Mouse (Mus musculus): ENCODE data around the gene Ryk. TPM values are rescaled to one million over a fixed set of nuclear protein-coding genes. Genes with fewer than 3 reads are reported as not detected.

The Ryk gene
- polyA plus RNA-seq, 1 experiment from 2014 or later = 29.9 TPM

DNA sequence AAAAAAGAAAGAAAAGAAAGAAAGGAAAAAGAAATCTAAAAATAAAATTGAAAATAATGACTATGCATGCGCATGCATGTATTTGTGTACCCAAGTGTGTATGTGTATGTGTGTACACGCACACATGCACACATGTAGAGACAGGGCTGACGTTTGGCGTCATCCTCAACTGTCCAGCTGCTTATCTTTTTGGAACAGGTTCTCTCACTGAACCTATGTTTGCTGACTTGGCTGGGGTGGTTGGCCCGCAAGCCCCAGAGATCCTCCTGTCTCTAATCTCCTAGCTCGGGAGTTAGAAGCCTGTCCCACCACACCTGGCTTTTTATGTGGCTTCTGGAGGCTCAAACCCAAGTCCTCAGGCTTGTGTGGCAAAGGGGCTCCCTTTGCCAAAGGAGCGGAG lies 6.1 kb upstream of the Ryk start:
- Histone ChIP-seq H3K27ac (ENCODE audit: low read depth, low read length) (no peak overlapping the region), H3K9ac (ENCODE audit: low read depth, low read length) (no peak overlapping the region), H3K27me3 (ENCODE audit: control insufficient read depth, insufficient read depth, low read length) (no peaks in the 10 kb centered on the region), H3K9me3 (ENCODE audit: control insufficient read depth, low read length) (no peaks in the 10 kb centered on the region), H3K4me1 (ENCODE audit: control insufficient read depth, insufficient read depth, low read length) (peaks cover 5% of the 10 kb centered on the region; the same call in 1 of the 2 replicates), H3K36me3 (ENCODE audit: control insufficient read depth, insufficient read depth, low read length) (no peaks in the 10 kb centered on the region), H3K4me3 (ENCODE audit: low read length) (no peak overlapping the region), H3K4me2 (replicated peaks; ENCODE audit: low read depth, low read length) (no peak overlapping the region)
- WGBS = 91% methylated on average over 7 of the region's 7 CpGs
- no peak for ATAC-seq (ENCODE audit: low FRiP score, low TSS enrichment)

DNA sequence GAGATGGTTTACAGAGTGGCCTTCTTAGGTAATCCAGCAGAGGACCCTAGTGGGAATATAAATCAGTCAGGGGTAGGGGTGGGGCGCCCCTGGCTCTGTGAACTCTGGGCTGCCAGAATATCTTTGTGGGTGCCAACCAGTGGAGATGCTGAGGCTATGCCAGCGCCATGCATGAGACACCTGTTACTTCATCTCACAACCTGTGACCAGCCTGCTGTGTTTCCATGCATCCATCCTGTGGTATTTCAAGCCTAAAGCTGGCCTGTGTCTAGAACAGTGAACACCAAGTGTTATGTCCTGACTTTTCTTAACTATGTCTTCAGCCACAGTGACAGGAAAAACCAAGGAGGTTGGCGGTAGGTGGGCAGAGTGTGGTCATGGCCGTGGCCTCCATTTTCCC lies 3.2 kb upstream of the Ryk start:
- Histone ChIP-seq H3K27me3 (ENCODE audit: control insufficient read depth, insufficient read depth, low read length) (no peaks in the 10 kb centered on the region), H3K4me2 (replicated peaks; ENCODE audit: low read depth, low read length) (no peak overlapping the region), H3K9me3 (ENCODE audit: control insufficient read depth, low read length) (no peaks in the 10 kb centered on the region), H3K27ac (ENCODE audit: low read depth, low read length) (no peak overlapping the region), H3K36me3 (ENCODE audit: control insufficient read depth, insufficient read depth, low read length) (no peaks in the 10 kb centered on the region), H3K4me3 (ENCODE audit: low read length) (no peak overlapping the region), H3K9ac (ENCODE audit: low read depth, low read length) (no peak overlapping the region), H3K4me1 (ENCODE audit: control insufficient read depth, insufficient read depth, low read length) (peaks cover 16% of the 10 kb centered on the region)
- no peak for ATAC-seq (ENCODE audit: low FRiP score, low TSS enrichment)
- 89% methylated on average over 4 of the region's 4 CpGs for WGBS

DNA sequence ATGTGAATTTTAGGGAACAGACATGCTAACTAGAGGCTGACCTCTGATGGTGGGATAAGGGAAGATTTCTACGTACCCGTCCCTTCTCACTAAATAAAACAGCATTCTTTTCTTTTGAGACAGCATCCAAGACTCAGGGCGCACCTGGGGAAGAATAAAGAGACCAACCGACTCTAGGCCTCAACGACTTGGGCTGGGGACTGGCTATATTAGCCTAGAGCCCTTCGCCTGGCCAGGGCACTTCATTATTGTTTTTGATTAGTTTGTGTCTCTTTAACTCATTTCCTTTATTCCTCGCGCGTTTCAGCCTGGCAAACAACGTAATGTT lies 339 bp upstream of the Ryk start:
- Histone ChIP-seq H3K4me1 (ENCODE audit: control insufficient read depth, insufficient read depth, low read length) (peaks cover 23% of the 10 kb centered on the region), H3K36me3 (ENCODE audit: control insufficient read depth, insufficient read depth, low read length) (no peaks in the 10 kb centered on the region), H3K9ac (ENCODE audit: low read depth, low read length) (peak overlapping the region; percentile 98), H3K27ac (ENCODE audit: low read depth, low read length) (no peak overlapping the region), H3K9me3 (ENCODE audit: control insufficient read depth, low read length) (no peaks in the 10 kb centered on the region), H3K27me3 (ENCODE audit: control insufficient read depth, insufficient read depth, low read length) (no peaks in the 10 kb centered on the region), H3K4me2 (replicated peaks; ENCODE audit: low read depth, low read length) (peak overlapping the region; percentile 56), H3K4me3 (ENCODE audit: low read length) (peak overlapping the region; percentile 93)
- ATAC-seq (ENCODE audit: low FRiP score, low TSS enrichment) = peak; percentile 54
- WGBS = 12% methylated on average over 10 of the region's 10 CpGs

GRCm38 (mm10) chr9:102836279-102836678 lies 1.6 kb downstream of the Ryk start:
- Histone ChIP-seq H3K36me3 (ENCODE audit: control insufficient read depth, insufficient read depth, low read length) (no peaks in the 10 kb centered on the region), H3K4me2 (replicated peaks; ENCODE audit: low read depth, low read length) (peak overlapping the region; percentile 56), H3K27me3 (ENCODE audit: control insufficient read depth, insufficient read depth, low read length) (no peaks in the 10 kb centered on the region), H3K4me3 (ENCODE audit: low read length) (peak overlapping the region; percentile 93), H3K4me1 (ENCODE audit: control insufficient read depth, insufficient read depth, low read length) (peaks cover 41% of the 10 kb centered on the region), H3K27ac (ENCODE audit: low read depth, low read length) (no peak overlapping the region), H3K9me3 (ENCODE audit: control insufficient read depth, low read length) (no peaks in the 10 kb centered on the region), H3K9ac (ENCODE audit: low read depth, low read length) (peak overlapping the region; percentile 98; the same call in 1 of the 2 replicates)
- 33% methylated on average over 9 of the region's 9 CpGs for WGBS
- ATAC-seq (ENCODE audit: low FRiP score, low TSS enrichment) = no peak

GRCm38 (mm10) chr9:102840792-102841778 lies 6.4 kb downstream of the Ryk start:
- peaks cover 57% of the 10 kb centered on the region for H3K4me1 ChIP-seq (ENCODE audit: control insufficient read depth, insufficient read depth, low read length)
- ATAC-seq (ENCODE audit: low FRiP score, low TSS enrichment) = peak; percentile 60; the same call in 1 of the 2 replicates
- peak overlapping the region; percentile 18; the same call in 1 of the 2 replicates for H3K9ac ChIP-seq (ENCODE audit: low read depth, low read length)
- WGBS = 17% methylated on average over 16 of the region's 16 CpGs
- no peak overlapping the region for H3K4me3 ChIP-seq (ENCODE audit: low read length)
- H3K27me3 ChIP-seq (ENCODE audit: control insufficient read depth, insufficient read depth, low read length) = no peaks in the 10 kb centered on the region
- no peak overlapping the region; the same call in 1 of the 2 replicates for H3K4me2 ChIP-seq (replicated peaks; ENCODE audit: low read depth, low read length)
- H3K27ac ChIP-seq (ENCODE audit: low read depth, low read length) = peak overlapping the region; percentile 25; the same call in 1 of the 2 replicates
- no peaks in the 10 kb centered on the region for H3K36me3 ChIP-seq (ENCODE audit: control insufficient read depth, insufficient read depth, low read length)
- no peaks in the 10 kb centered on the region for H3K9me3 ChIP-seq (ENCODE audit: control insufficient read depth, low read length)

DNA sequence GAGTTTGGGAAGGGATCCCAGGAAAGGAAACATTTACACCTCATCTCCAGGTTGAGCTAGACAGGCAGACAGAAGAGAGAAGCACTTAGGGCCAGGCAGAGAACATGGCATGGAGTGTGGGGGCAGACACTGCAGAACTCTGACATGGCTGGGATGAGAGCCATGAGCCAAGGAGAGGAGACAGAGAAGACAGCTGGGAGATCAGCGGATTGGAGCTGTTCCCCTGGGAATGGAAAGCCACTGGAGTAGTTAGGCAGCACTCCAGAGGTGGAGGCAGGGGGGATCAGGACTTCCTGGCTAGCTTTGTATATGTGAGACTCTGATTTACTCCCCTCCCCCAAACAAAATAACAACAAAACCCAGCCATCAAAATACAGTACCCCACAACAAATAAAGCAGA lies 7.1 kb downstream of the Ryk start:
- ATAC-seq (ENCODE audit: low FRiP score, low TSS enrichment) = no peak
- Histone ChIP-seq H3K4me3 (ENCODE audit: low read length) (no peak overlapping the region), H3K9me3 (ENCODE audit: control insufficient read depth, low read length) (no peaks in the 10 kb centered on the region), H3K4me2 (replicated peaks; ENCODE audit: low read depth, low read length) (no peak overlapping the region), H3K36me3 (ENCODE audit: control insufficient read depth, insufficient read depth, low read length) (no peaks in the 10 kb centered on the region), H3K27me3 (ENCODE audit: control insufficient read depth, insufficient read depth, low read length) (no peaks in the 10 kb centered on the region), H3K4me1 (ENCODE audit: control insufficient read depth, insufficient read depth, low read length) (peaks cover 55% of the 10 kb centered on the region), H3K27ac (ENCODE audit: low read depth, low read length) (no peak overlapping the region), H3K9ac (ENCODE audit: low read depth, low read length) (no peak overlapping the region)
- WGBS = 36% methylated on average over 1 of the region's 1 CpGs

- no peak overlapping the region for H3K4me3 ChIP-seq (ENCODE audit: low read length)
- WGBS = 60% methylated on average over 8 of the region's 8 CpGs
- ATAC-seq (ENCODE audit: low FRiP score, low TSS enrichment) = no peak
Measured at GRCm38 (mm10) chr9:102842498-102842897, 7.8 kb downstream of the Ryk start.

DNA sequence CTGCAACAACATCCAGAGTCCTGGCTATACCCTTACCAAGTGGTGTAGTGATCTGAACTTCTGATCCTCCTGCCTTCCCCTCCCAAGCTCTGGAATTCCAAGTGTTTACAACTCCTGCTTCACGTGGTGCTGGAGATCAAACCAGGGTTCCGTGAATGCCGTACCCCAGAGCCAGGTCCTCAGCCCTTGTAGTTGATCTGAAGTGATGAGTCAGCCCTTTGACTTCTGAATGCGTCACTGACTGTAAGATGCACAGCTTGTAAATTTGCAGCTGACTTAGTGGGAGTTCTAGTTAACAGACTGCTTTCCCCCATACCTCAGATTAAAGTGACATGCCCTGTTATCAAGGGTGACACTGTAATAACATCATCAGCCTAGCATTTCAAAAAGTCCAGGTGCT lies 8.9 kb downstream of the Ryk start:
- Histone ChIP-seq H3K4me2 (replicated peaks; ENCODE audit: low read depth, low read length) (no peak overlapping the region), H3K27me3 (ENCODE audit: control insufficient read depth, insufficient read depth, low read length) (no peaks in the 10 kb centered on the region), H3K27ac (ENCODE audit: low read depth, low read length) (no peak overlapping the region), H3K4me1 (ENCODE audit: control insufficient read depth, insufficient read depth, low read length) (peaks cover 66% of the 10 kb centered on the region), H3K9ac (ENCODE audit: low read depth, low read length) (no peak overlapping the region), H3K4me3 (ENCODE audit: low read length) (no peak overlapping the region), H3K36me3 (ENCODE audit: control insufficient read depth, insufficient read depth, low read length) (no peaks in the 10 kb centered on the region), H3K9me3 (ENCODE audit: control insufficient read depth, low read length) (no peaks in the 10 kb centered on the region)
- no peak for ATAC-seq (ENCODE audit: low FRiP score, low TSS enrichment)
- WGBS = 9% methylated on average over 4 of the region's 4 CpGs

More at GRCm38 (mm10) chr9:102842498-102842897, 7.8 kb downstream of the Ryk start:
- H3K4me1 ChIP-seq (ENCODE audit: control insufficient read depth, insufficient read depth, low read length) = peaks cover 55% of the 10 kb centered on the region
- H3K9ac ChIP-seq (ENCODE audit: low read depth, low read length) = no peak overlapping the region
- no peaks in the 10 kb centered on the region for H3K27me3 ChIP-seq (ENCODE audit: control insufficient read depth, insufficient read depth, low read length)
- H3K9me3 ChIP-seq (ENCODE audit: control insufficient read depth, low read length) = no peaks in the 10 kb centered on the region
- H3K36me3 ChIP-seq (ENCODE audit: control insufficient read depth, insufficient read depth, low read length) = no peaks in the 10 kb centered on the region
- H3K27ac ChIP-seq (ENCODE audit: low read depth, low read length) = no peak overlapping the region
- no peak overlapping the region for H3K4me2 ChIP-seq (replicated peaks; ENCODE audit: low read depth, low read length)

GRCm38 (mm10) chr9:102845851-102846250 lies 11.1 kb downstream of the Ryk start:
- Histone ChIP-seq H3K4me3 (ENCODE audit: low read length) (no peak overlapping the region), H3K36me3 (ENCODE audit: control insufficient read depth, insufficient read depth, low read length) (no peaks in the 10 kb centered on the region), H3K4me2 (replicated peaks; ENCODE audit: low read depth, low read length) (no peak overlapping the region), H3K9ac (ENCODE audit: low read depth, low read length) (no peak overlapping the region), H3K27me3 (ENCODE audit: control insufficient read depth, insufficient read depth, low read length) (no peaks in the 10 kb centered on the region), H3K4me1 (ENCODE audit: control insufficient read depth, insufficient read depth, low read length) (peaks cover 54% of the 10 kb centered on the region), H3K27ac (ENCODE audit: low read depth, low read length) (no peak overlapping the region), H3K9me3 (ENCODE audit: control insufficient read depth, low read length) (no peaks in the 10 kb centered on the region)
- WGBS = 69% methylated on average over 6 of the region's 6 CpGs
- ATAC-seq (ENCODE audit: low FRiP score, low TSS enrichment) = no peak

All from kidney, embryonic 14.5 days (tissue).